Mouse (Mus musculus): ENCODE measurements around the gene Krt78.
"Not testable (repeated sequence)": the region's sequence is repeated elsewhere in the genome, so short reads cannot be mapped to it uniquely, and the experiment has no call there.

Gene Krt78
- long read RNA-seq, experiment 1: 0 reads
- long read RNA-seq, experiment 2: 0 reads

DNA sequence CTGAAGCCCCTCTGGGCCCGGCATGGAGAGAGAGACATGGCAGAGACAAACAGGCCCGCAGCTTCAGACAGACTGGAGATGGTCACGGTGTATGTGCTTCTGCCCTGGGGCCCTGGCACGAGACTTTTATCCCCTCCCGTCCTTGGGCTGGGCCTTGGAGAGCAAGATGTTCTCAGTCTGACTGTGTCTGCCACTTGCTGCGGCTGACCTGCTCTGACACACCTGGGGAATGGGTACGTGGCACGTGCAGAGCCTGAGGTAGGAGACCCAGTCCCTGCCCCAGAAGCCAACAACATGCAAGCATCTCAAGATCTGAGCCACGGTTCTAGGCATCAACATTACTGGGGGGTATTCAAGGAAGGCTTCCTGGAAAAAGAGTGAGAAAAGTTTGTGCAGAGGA is at the start of gene Krt78:
Gene Krt78, minus strand, starts transcription at position 101 of the 400 bp plus-strand sequence.
- intact Hi-C loops (cut with DNase I): no loop called here

DNA sequence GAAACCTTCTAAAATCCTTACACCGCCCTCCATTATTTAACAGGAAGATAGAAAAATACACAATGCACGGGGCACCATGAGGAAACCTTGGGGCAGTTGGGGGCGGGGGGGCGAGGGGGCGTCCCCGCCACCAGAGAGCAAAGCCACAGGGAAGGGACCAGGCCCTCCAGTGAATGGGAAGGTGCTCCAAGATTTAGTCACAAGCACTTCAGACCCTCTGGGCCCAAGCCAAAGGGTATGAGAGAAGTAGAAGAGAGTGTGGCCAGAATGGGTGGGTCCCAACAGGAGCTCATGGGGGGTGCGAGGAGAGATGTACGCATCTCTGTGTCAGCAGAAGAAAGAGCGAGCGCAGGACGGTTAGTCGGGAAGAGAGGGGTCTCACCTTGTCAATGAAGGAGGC is 49.4 kb upstream of the Krt78 start:
- intact Hi-C loops (cut with DNase I): no loop called here

DNA sequence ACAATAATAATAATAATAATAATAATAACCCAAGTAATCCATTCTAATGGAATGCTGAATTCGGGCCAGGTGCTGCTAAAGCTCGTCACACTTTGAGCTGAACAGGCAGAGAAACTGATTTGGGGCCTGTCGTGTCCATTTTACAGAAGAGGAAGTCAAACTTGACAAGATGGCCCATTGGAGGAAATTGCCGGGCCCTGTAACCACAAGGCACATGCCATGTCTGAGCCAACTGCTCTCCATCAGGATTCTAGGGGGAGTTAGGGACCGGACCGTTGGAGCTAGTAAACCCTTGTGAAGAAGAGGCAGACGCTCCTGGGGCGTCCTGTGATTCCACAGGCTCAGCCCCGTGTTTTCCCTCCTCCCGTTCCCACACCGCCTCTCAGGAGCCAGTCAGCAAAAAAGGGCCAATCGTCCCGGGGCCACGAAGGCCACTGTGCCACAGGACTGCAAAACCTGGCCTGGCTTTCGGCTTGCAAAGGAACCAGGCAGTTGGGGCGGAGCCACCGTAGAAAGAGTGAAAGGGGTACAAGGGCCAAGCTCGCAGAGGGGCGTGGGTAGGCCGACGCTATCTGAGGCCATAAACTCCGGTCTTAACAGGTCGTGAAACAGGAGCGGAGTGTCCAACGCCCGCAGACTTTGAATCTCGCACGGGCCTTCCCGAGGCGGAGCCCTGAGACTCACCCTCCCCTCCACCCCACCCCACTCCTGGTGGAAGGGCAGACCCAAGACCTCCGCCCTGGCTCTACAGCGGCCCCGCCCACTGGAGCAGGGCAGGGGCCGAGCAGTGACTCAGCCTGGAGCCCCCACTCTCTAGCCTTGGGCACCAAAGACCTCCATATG is 48.8 kb upstream of the Krt78 start:
- intact Hi-C loops (cut with DNase I): no loop called here

DNA sequence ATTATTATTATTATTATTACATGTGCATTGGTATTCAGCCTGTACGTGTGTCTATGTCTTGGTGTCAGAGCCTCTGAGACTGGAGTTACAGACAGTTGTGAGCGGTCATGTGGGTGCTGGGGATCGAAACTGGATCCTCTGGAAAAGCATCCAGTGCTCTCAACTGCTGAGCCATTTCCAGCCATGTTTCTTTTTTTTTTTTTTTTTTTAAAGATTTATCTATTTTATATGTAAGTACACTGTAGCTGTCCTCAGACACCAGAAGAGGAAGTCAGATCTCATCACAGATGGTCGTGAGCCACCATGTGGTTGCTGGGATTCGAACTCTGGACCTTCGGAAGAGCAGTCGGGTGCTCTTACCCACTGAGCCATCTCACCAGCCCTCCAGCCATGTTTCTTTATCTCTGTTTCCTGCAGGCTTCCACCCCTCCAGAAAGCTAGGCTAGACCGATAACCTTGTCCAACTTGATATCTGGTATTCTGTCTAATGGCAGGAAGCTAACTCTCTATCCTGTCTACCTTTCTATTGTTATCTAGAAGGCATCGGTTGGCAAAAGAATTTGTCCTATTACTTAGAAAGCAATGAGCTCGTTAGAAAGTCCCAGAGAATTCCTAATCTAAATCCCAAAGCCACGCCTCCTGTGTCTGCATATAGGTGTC is 45.7 kb upstream of the Krt78 start:
- intact Hi-C loops (cut with DNase I): no loop called here

DNA sequence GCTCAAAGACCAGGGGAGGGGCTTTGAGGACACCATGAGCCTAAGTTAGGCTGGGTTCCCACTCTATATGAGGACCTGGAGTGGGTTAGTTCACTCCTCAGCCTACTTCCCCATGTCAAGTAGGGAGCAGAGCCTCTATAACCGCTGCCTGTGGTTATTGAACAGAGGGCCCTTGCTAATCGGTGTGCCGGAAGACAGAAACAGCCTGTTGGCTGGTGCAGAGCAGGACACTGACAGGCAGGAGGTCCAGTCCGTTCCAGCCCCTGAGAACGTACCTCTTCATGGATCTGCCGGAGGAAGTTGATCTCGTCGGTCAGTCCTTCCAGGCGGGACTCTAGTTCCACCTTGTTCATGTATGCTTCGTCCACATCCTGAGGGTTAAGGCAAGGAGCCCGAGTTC is 45.1 kb upstream of the Krt78 start:
- intact Hi-C loops (cut with DNase I): no loop called here

DNA sequence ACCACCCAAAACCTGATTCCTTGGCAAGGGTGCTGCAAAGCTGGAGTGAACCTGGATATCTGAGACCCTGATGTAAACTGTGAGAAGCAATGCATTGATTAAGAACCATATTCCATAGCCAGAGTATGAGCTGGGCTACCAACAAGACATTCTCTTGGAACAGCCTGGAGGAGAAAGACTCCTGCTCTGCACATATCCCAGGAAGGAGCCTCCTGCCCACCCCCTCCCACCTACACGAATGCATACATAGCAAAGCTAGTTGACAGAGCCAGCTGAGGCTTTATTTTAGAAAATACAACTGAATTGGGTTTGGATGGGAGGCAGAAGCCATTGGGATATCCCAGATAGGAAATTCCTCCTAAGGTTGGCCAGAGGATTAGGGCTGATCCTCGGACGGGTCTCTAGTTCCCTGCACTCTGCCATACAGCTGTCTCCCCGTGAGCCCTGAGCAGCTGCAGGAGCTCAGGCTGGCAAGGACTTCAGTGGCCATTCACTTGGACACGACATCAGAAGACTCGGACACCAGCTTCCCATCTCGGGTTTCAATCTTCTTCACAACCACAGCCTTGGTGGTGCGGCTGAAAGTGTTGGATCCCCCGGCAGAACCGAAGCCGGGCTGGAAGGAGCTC is 42.5 kb upstream of the Krt78 start:
- intact Hi-C loops (cut with DNase I): not testable (repeated sequence)

DNA sequence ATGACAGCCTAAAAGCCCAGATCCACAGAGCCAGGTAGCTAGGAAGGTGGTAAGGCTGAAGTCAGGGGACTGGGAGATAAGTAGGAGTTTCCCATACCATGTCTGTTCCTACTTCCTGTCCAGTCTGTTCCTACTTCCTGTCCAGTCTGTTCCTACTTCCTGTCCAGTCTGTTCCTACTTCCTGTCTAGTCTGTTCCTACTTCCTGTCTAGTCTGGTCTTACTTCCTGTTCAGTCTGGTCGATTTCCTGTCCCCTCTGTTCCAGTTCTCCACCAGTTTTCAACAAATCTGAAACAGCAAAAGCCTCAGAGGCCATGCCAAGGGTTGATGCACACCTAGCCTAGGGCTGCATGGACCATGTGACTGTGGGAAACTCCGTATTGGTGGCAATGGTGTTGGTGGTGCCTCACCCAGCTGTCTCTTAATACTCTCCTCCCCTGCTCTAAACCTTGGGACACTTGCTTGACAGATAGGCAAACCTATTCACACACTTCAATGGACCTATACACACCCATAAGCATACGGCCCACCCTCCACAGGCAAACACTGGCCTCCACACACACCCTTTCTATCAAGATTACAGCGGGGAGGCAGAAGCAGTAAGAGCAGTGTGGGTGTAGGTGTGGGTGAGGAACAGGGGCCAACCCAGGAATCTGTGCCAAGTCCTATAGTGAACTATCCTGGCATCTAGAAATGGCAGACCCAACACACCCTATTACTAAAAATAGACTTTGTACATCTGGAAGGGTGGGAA is 41.6 kb upstream of the Krt78 start:
- intact Hi-C loops (cut with DNase I): no loop called here

DNA sequence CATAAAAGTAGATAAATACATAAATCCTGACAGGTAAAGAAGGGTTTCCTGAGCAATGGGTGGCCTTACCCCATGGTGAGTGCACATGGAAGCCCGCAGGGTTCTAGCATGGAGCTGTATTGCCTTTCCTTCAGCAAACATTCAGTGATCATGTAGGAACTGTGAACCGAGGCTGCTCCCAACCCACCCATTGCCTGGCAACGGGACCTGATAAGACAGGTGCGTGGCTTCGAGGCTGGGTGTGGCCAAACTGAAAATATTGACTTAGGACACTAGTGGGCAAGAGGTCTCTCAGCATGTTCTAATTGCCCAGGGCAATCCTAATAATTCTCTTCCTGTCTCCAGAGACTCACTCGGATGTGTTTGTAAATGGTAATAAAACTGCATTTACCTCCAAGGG is 40.3 kb upstream of the Krt78 start:
- intact Hi-C loops (cut with DNase I): no loop called here

DNA sequence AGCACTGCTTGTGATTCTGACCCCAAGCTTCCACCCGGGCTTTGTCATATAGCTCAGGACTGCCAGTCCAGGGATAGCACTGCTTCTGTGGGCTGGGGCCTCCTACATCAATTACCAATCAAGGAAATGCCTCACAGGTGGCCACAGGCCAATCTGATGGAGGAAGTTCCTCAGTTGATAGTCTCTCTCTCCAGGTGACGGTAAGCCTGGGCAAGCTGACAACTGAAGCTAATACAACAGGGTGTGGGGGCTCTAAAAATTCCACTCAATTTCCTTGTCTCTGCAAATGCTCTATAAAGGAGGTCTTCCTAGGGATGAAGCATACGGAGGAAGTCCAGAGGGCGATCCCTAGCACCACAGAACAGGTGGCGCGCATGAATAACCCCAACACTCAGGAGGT is 36.9 kb upstream of the Krt78 start:
- intact Hi-C loops (cut with DNase I): no loop called here

DNA sequence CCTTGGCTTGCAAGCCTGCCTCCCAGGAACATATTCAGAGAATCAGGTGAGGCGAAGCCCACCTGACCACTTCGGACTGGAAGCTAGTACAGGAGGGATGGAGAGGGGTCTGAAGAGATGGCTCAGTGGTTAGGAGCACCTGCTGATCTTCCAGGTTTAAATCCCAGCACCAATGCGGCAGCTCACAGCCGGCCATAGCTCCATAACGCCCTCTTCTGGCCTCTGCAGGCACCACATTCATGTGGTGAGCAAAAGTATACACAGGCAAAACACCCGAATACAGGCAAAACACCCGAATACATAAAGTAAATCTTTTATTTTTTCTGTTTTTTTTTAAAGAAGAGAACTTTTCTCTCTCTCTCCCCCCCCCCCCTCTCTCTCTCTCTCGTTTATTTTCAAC is 34.6 kb upstream of the Krt78 start:
- intact Hi-C loops (cut with DNase I): loop anchor here (1.0 kb wide), 1 partner anchor 77 kb away; no protein-coding TSS in a partner anchor

DNA sequence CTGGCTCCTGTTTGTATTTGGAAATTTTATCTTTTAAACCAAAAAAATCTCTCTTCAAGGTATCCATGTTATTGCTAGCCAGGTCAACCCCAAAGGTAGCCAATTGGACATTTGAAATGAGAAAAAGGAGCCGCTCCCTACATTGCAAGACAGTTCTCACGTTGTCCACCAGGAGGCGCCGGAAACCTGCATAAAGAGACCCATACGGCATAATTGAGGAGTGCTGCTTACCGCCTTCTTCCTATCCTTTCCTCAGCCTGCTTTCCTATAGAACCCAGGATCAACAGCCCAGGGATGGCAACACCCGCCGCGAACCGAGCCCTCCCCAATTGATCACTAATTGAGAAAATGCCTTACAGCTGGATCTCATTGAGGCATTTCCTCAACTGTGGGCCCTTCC is 34.0 kb upstream of the Krt78 start:
- intact Hi-C loops (cut with DNase I): loop anchor here (1.0 kb wide), 1 partner anchor 77 kb away; no protein-coding TSS in a partner anchor

DNA sequence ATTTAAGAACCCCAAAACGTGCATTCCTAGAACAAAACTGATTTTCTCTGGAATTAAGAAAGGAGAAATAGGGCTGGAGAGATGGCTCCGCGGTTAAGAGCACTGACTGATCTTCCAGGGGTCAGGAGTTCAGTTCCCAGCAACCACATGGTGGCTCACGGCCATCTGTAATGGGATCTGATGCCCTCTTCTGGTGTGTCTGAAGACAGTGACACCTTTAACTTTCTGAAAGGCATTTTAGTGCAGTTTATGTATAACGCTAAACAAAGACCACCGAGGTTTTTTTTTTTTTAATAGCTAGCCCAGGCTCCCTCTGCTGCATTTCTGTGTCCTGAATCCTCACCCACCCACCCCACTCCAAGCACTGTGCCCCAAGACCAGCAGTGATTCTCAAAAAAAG is 30.7 kb upstream of the Krt78 start:
- intact Hi-C loops (cut with DNase I): loop anchor here (1.0 to 2.0 kb wide), 2 partner anchors 465 to 646 kb away; no protein-coding TSS in a partner anchor

DNA sequence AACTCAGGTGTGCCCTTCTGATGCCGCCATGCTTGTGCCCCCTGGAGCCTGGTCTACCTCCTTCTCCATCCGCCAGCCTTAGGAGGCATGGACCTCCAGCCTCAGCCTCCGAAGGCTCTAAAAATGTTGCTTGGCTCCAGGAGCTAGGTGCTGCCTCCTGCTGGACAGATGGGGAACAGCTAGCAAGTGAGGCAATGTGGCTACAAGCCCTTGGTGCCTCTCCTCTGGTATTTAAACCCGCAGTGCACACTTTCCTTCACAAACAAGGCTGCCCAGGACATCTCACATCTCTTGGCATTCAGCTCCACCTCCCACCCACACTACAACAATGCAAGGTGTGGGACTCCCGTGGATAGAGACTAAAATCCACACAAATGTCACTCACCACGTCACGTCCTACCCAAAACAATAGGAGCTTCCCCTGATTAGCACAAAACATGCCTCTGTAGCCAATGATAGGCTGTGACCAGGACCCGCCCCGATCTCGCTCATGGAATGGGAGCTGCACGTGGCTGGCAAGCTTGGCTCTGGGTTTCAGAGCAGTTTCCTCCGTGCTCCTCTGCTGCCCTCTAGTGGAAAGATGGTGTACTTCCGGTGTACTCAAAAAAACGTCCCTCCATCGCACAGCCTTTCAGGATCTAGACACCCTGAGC is 30.0 kb upstream of the Krt78 start:
- intact Hi-C loops (cut with DNase I): loop anchor here (1.0 to 2.0 kb wide), 2 partner anchors 465 to 645 kb away; no protein-coding TSS in a partner anchor

DNA sequence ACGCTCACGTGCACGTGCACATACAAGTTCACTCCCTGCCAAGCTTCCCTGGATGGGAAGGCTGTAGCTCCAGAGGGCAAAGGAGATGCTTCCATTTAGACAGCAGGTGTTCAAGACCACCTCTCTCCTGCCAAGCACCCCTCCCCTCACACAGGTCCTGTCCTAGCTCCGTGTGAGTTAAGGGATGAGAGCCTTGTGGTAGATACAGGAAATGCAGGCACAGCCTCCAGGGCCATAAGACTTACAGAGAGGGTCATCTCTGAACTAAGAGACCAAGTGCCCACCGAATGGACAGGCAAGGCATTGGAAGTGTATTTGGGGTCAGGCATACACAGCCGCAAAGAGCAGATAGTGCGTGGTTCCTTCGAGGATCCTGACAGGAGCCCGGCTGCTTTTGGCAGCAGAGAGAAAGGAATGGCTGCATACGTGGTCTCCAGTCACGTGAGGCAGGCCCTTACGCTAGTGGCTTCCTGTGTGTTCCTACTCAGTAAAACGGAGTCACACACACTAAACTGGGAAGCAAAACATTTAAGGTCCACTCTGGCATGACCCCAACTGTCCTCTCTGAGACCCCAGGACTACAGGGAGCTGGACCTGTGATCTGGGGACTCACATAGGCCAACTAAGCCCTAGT is 29.3 kb upstream of the Krt78 start:
- intact Hi-C loops (cut with DNase I): no loop called here

DNA sequence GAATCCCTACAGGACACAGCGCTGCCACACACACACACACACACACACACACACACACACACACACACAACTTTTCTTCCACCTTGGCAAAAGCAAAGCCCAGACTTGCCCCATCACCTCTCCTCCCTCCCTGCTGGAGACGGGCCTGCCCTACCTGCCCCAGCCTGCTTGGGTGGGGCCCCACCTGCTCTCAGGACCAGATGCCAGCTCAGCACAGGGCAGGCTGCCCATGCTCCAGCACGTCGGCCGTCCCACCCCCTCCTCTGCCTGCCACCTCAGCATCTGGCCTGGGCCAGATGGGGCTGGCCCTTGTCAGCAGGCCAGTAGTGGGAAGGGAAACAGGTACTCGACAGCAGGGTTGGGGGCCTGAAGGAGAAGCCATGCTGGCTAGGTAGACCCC is 26.8 kb upstream of the Krt78 start:
- intact Hi-C loops (cut with DNase I): no loop called here

DNA sequence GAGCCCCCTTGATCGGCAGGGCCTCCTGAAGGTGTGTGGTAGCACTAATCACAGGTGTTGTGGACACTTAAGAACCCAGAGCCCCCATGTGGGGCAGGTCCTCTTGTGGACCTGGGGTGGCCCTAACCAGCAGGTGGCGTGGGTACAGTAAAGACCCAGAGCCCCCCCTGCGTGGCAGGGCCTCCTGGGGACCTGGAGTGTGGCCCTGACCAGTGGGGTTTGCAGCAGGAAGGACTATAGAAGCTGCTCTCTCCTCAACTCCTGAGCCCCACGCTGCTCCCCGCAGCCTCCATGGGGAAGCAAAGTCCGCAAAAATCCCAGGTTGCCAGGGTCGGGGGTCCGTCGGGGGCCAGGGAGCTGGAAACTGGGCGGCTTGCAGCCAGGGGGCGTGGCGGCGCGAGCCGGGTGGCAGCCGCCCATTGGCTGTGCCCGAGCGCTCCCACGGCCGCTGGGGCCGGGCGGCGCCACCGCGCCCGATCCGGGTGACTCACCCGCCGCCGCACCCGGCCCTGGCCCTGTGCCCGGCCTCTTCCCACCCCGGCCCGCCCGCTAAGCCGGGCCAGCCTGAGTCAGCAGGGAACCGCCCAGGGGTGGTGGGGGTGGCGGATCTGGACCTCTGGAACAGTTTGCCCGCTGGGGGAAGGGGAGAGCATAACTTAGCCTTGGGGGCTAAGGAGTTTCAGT is 23.1 kb upstream of the Krt78 start:
- intact Hi-C loops (cut with DNase I): no loop called here

DNA sequence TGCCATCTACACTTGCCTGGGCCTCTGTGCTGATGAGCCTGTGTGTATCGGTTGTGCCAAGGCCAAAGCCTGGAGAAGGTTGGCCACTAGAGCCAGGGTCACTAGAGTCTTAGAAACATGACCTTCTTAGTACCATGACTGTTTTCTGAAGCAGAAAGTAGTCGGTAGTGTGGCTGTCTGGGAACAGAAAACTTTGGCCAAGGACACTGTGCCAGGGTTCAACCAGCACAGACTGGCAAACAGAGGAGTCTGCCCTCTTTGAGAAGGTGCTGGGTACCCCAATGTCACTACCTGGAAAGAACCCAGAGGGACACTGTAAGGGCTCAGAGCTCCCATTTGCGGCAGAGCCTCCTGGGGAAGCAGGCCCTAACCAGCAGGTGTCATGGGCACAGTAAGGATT is 22.6 kb upstream of the Krt78 start:
- intact Hi-C loops (cut with DNase I): no loop called here

DNA sequence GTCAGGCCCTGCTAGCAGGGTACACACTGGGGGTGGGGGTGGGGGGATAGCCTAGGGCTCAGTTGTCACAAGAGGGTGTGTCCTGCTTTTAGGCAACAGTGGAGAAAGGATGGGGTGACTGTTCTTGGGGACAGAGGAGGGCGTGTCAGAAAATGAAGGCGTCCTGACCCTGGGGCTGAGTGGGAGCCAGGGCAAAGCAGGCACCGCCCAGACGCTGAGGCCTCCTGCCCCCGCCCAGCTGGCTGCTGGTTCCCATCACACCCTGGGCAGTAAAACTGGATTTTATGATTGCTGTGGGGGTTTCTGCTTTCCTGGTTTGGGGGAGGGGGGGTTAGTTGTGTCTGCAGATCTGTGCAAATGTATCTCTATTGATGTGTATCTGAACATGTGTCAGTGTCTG is 21.9 kb upstream of the Krt78 start:
- intact Hi-C loops (cut with DNase I): no loop called here

DNA sequence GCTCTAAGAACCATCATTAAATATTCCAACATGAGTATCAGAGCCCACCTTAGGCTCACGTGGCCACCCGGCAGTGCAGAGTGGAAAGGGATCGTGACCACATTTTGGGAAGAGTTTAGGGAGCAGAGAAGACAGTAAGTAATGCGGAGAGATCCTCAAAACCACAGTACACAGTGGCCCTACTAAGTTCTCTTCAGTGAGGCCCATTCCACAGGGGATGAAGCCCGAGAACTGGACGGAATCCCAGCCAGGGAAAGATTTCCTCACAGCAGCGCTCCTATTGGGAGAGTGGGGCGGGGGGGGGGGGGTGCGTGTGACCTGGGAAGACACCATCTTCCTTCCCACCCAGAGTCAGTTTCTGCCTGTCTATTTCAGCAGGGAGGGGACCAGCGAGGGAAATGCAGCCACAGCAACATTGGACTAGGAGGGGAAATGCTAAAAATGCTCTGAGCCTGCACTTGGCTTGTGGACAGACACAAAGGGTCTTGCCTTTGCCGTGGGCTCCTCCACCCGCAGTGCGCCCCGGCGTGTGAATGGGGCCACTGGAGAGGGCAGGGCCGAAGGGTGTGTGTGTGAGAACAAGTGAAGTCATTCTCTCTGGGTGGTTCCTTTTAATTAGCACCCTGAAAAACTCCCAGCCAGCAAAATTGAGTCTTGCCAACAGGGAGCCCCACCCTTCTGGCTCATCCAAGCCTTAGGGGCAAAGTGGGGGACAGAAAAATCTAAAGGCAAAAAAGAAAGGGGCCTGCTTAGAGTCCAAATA is 20.2 kb upstream of the Krt78 start:
- intact Hi-C loops (cut with DNase I): loop anchor here (5.0 kb wide), 2 partner anchors 452 to 637 kb away; no protein-coding TSS in a partner anchor
